Mouse (Mus musculus): ENCODE results near the gene Ndufa10. TPM values are rescaled to one million over a fixed set of nuclear protein-coding genes. Genes with fewer than 3 reads are reported as not detected.

Gene Ndufa10
- polyA plus RNA-seq, 1 experiment from 2014 or later = 72.4 TPM

DNA sequence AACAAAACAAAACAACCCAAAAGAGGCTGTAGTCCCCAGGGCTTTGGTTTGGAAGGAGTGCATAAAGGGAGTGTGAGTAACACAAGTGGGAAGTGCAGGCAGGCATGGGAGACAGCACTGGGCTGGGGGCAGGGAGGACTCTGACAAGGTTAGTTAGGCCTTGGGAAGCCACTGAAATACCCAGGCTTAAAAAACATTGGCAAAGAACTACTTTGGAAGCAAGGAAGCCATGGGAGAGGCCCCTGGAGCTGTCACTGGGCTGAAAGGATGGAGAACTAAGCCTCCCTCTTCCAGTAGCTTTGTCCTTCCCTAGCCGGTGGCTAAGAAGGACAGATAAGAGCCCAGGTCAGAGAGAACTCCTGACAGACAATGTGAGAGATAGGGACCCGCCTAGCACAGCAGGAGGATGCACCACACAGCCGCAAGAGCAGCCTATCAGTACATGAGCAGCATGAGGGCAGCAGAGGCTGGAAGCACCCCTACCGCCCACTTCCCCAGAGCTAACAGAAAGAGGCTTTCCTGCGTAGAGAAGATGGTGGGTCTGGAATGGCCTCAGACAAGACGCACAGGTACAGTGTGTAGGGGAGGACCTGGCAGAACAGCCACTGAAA lies 32.1 kb downstream of the Ndufa10 start:
- H3K27ac ChIP-seq = no peak overlapping the region
- H3K79me2 ChIP-seq (ENCODE audit: inconsistent target) = no peaks in the 10 kb centered on the region
- 96% methylated on average over 6 of the region's 6 CpGs for WGBS (ENCODE audit: missing documents)
- no peak overlapping the region for H3K4me3 ChIP-seq (ENCODE audit: inconsistent target)
- H3K36me3 ChIP-seq (ENCODE audit: inconsistent target) = peaks cover 46% of the 10 kb centered on the region

DNA sequence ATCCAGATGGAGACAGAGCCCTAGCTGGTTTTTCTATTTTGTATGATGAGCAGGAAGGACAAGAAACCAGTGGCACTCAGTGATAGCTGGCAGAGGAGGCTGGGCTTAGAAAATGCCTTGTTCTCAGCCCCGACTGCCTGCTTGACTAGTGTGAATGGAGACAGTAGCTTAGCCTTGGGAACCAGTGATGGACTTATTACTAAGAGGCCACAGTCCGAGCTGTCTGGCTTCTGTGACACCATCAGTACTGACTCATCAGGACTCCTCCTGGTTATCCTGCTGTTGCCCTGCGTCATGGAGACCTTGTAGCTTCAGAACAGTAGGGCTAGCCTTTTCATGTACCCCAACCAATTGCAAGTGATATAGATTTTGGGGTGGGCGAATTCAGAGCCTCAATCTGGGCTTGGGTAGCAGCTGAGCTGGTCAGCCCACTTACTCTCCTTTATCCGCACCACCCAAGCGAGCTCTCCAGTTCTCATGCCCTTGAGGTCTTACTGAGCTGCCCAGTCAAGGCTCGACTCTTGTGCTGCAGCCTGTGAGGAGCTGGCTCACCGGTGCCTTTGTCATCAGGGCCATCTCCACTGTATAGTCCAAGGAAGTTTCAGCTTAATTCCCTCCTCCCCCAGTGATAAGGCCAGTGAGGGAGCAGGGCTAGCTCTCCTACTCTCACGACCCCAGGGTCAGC lies 33.5 kb downstream of the Ndufa10 start:
- H3K27ac ChIP-seq = no peak overlapping the region
- 97% methylated on average over 9 of the region's 9 CpGs for WGBS (ENCODE audit: missing documents)
- H3K4me3 ChIP-seq (ENCODE audit: inconsistent target) = no peak overlapping the region
- no peaks in the 10 kb centered on the region for H3K79me2 ChIP-seq (ENCODE audit: inconsistent target)
- peaks cover 43% of the 10 kb centered on the region for H3K36me3 ChIP-seq (ENCODE audit: inconsistent target)

DNA sequence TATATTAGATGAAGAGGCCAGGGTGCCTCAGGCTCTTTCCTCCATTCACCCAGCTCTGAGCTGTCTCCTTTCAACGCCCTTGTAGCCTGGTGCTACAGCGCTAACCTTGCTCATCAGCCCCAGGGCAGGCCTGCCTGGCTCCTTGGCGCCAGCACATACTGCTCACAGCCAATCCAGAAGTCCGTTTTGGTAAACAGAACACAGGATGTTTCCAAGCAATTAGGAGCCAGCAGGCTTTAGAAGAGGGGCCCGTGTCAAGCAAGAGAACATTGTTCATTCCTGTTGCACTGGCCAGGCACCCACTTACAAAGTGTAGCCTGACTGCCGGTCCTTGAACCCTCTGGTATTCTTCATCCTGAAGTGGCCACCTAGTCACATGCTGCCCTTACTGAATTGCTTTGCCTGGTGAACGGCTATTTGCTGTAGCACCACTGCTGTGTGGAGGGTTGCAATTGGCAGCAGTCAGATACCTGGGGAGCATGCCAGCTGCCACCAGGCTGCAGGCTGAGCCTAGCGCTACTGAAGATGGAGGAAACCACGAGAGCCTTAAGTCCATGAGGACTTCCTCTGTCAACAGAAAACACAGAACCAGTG lies 35.9 kb downstream of the Ndufa10 start:
- no peak overlapping the region for H3K4me3 ChIP-seq (ENCODE audit: inconsistent target)
- peaks cover 31% of the 10 kb centered on the region for H3K36me3 ChIP-seq (ENCODE audit: inconsistent target)
- WGBS (ENCODE audit: missing documents) = 42% methylated on average over 9 of the region's 9 CpGs
- no peak overlapping the region for H3K27ac ChIP-seq
- H3K79me2 ChIP-seq (ENCODE audit: inconsistent target) = no peaks in the 10 kb centered on the region

DNA sequence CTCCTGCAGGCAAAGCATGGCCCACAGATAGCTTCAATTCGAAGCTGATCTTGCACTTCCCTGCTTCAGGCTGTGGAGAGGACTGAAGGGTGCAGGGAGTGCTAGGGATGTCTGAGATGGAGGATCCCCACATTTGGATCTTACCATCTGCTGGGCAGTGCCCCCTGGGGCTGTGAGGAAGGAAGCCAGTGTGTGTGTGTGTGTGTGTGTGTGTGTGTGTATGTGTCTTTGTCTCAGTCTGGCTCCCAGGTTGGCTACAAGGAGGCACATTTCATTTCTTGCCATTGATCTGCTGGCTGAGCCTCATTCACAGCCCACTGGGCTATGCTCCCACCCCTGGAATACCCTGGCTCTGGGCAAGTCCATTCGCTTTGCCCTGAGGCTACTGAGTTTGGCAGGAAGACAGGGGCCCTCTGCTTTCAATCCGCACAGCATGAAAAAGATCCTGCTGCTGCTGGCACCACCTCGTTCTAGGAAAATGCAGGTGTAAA lies 36.8 kb downstream of the Ndufa10 start:
- WGBS (ENCODE audit: missing documents) = 86% methylated on average over 4 of the region's 4 CpGs
- Histone ChIP-seq H3K36me3 (ENCODE audit: inconsistent target) (peaks cover 22% of the 10 kb centered on the region), H3K27ac (no peak overlapping the region), H3K4me3 (ENCODE audit: inconsistent target) (no peak overlapping the region), H3K79me2 (ENCODE audit: inconsistent target) (no peaks in the 10 kb centered on the region)

DNA sequence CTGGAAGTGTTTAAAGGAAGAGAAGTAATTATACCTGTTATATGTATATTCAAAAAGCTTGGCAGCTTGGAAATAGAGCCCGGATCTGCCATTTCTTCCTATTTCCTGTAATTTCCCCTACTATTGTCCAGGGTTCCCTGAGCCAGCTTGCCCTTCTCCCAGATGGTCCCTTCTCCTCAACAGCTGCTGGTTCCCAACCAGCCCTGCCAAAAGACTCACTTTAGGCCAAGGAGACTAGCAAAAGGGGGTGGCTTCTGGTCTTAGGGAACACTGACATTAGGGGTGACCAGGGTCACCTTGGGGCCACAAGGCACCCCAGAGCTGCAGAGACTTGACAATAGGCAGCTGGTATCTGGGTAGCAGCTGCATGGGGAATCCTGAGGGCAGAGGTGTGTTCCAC lies 38.7 kb downstream of the Ndufa10 start:
- 100% methylated on average over 1 of the region's 1 CpGs for WGBS (ENCODE audit: missing documents)
- no peak overlapping the region for H3K27ac ChIP-seq
- H3K4me3 ChIP-seq (ENCODE audit: inconsistent target) = no peak overlapping the region
- H3K36me3 ChIP-seq (ENCODE audit: inconsistent target) = peaks cover 3% of the 10 kb centered on the region
- no peaks in the 10 kb centered on the region for H3K79me2 ChIP-seq (ENCODE audit: inconsistent target)

DNA sequence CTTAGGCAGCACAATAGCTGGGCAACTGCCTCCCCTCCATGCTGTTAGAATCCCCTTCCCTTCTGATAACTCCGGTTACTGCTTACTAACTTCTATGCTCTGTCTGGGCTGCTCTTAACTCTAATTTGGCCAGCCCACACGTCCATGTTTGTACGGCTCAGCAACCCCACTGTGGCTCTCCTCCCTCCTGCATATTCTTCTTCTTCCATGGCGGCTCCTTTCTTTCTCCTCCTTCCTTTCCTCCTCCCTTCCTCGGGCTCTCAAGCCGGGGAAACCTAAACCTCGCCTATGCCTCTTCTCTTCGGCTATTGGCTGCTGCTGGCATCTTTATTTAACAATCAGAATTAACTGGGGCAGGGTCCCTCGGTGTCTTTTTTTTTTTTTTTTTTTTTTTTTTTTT lies 40.9 kb downstream of the Ndufa10 start:
- WGBS (ENCODE audit: missing documents) = 96% methylated on average over 8 of the region's 9 CpGs
- no peaks in the 10 kb centered on the region for H3K36me3 ChIP-seq (ENCODE audit: inconsistent target)

DNA sequence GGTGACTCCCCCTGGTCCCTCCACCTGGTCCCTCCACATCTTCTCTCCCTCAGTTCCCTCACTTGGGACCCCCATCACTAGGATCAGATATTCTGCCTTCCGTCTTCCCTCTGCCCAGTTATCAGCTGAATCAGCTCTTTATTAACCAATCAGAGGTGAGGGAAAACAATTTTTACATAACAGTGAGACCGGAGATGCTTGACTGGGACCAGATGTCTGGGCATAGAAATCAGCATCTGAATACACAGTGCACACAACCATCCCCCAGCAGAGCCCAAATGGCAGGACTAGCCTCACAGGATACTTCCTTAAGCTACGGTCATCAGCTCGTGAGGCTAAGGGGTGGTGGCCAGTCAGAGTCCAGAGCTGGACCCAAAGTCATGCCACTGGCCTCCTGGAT lies 41.6 kb downstream of the Ndufa10 start:
- no peaks in the 10 kb centered on the region for H3K36me3 ChIP-seq (ENCODE audit: inconsistent target)
- WGBS (ENCODE audit: missing documents) = 96% methylated on average over 4 of the region's 4 CpGs
- H3K27ac ChIP-seq = no peak overlapping the region
- H3K79me2 ChIP-seq (ENCODE audit: inconsistent target) = no peaks in the 10 kb centered on the region
- H3K4me3 ChIP-seq (ENCODE audit: inconsistent target) = no peak overlapping the region

More for the DNA sequence above, 40.9 kb downstream of the Ndufa10 start:
- no peak overlapping the region for H3K4me3 ChIP-seq (ENCODE audit: inconsistent target)
- H3K79me2 ChIP-seq (ENCODE audit: inconsistent target) = no peaks in the 10 kb centered on the region
- H3K27ac ChIP-seq = no peak overlapping the region

DNA sequence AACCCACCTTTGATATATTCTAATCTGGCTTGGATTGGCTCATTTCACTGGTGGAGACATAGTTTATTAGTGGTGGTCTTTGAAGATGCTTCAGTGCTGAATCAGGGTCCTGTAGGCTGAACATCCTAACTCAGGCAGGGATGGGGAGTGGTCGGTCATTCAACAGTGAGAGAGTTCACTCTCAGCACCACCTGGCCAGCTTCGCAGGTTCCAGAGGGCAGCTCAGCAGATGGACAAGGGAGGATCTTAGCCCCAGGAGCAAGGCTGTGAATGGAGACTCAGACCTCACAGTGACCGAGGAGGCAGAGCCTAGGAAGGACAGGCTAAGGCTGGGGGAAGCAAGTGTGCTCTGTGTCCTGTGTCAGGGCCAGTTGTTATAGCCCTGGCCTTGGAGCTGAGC lies 42.2 kb downstream of the Ndufa10 start:
- Histone ChIP-seq H3K4me3 (ENCODE audit: inconsistent target) (no peak overlapping the region), H3K36me3 (ENCODE audit: inconsistent target) (no peaks in the 10 kb centered on the region), H3K27ac (no peak overlapping the region), H3K79me2 (ENCODE audit: inconsistent target) (no peaks in the 10 kb centered on the region)
- WGBS (ENCODE audit: missing documents) = 91% methylated on average over 3 of the region's 3 CpGs

DNA sequence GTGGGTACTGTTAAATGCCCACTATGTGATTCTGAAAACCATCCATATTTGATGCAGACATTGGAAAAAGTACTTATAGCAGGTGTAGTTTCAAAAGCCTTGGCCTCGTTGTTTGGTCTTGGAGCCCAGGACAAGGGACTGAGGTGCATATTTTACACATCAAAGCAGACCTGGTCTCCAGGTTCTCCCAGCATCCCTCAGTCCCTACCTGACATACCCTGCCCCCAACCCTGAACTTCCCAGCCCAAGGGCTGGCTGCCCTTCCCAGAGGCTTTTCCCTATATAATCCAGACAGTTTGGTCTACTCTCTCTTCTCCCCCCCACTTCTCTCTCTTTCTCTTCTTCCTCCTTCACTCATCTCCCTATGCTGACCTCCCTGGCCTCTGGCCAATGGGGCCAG lies 42.7 kb downstream of the Ndufa10 start:
- WGBS (ENCODE audit: missing documents) = 94% methylated on average over 1 of the region's 1 CpGs
- Histone ChIP-seq H3K79me2 (ENCODE audit: inconsistent target) (no peaks in the 10 kb centered on the region), H3K36me3 (ENCODE audit: inconsistent target) (no peaks in the 10 kb centered on the region), H3K27ac (no peak overlapping the region), H3K4me3 (ENCODE audit: inconsistent target) (no peak overlapping the region)

DNA sequence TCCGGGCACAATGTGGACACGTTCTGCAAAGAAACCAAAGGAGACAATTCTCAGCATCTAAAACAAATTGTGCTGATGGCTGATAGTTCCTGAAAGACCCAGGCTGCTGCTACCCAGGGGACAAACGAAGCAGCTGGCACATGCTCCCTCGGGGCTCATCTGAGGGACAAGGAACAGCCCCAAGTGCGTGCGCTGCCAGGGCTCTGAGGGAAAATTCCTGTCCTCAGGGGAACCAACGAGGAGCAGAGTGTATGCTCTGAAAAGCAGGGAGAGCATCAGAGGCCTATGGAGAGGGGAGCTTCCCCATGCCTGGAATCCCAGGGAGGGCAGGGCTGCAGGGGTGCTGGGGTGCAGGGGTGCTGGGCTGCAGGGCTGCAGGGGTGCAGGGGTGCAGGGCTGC lies 48.9 kb downstream of the Ndufa10 start:
- 82% methylated on average over 7 of the region's 7 CpGs for WGBS (ENCODE audit: missing documents)
- H3K4me3 ChIP-seq (ENCODE audit: inconsistent target) = no peak overlapping the region
- H3K27ac ChIP-seq = no peak overlapping the region
- H3K36me3 ChIP-seq (ENCODE audit: inconsistent target) = no peaks in the 10 kb centered on the region
- H3K79me2 ChIP-seq (ENCODE audit: inconsistent target) = no peaks in the 10 kb centered on the region

DNA sequence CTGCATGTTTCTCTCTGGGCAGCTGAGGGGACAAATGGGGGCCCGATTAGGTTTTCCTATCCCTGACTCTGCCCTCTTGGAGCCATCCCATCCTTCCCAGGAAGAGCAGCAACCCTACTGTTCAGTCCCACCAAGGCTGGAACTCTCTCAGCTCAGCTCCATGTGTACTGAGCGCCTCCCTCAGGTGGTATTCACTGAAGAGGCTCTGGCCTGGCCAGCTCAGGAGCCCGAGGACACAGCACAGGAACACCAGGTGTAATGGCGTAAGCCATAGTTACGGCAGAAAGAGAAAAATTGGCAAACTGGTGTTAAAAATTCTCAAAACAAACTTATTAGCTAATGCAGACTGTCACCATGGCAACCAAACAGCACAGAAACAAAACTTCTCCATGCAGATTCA lies 68.5 kb downstream of the Ndufa10 start:
- WGBS (ENCODE audit: missing documents) = 79% methylated on average over 5 of the region's 5 CpGs
- no peaks in the 10 kb centered on the region for H3K79me2 ChIP-seq (ENCODE audit: inconsistent target)
- H3K4me3 ChIP-seq (ENCODE audit: inconsistent target) = no peak overlapping the region
- H3K36me3 ChIP-seq (ENCODE audit: inconsistent target) = no peaks in the 10 kb centered on the region
- no peak overlapping the region for H3K27ac ChIP-seq

DNA sequence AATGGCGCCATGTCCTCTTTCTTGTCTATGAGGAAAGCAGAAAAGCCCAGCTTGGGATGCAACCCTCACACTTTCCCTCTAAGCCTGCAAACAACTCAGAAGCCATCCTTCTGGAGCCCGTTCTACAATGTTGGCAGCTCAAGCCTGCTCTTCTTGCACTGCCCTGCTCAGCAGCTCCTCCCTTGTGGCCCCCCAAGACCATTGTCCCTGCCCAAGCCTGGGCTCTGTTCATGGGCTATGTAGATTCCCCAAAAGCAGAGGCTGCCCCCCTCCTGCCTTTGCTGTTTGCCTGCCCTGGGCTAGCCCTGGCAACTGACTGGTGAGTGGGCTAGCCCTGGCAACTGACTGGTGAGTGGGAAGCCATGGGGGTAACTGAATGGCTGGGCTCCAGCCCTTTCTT lies 73.1 kb downstream of the Ndufa10 start:
- H3K79me2 ChIP-seq (ENCODE audit: inconsistent target) = no peaks in the 10 kb centered on the region
- H3K4me3 ChIP-seq (ENCODE audit: inconsistent target) = no peak overlapping the region
- no peak overlapping the region for H3K27ac ChIP-seq
- H3K36me3 ChIP-seq (ENCODE audit: inconsistent target) = no peaks in the 10 kb centered on the region
- 45% methylated on average over 2 of the region's 2 CpGs for WGBS (ENCODE audit: missing documents)

DNA sequence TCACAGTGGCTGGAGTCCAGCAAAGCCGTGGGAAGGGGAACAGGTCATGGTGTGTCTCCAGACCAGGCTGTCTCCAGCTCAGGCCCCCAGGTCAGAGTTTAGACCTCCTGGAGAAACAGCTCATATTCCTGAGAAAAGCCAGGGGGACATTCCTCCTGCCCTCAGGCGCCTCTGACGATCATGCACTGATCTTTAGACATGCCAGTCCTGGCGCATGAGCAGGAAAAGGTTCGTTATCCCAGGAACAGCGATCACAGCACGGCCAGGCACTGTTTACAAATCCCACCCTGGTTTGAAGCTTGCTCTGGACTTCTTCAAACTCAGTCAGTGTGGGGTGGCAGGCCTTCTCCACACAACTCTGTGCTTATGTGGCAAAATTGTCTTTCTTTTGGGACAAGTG lies 75.1 kb downstream of the Ndufa10 start:
- Histone ChIP-seq H3K4me3 (ENCODE audit: inconsistent target) (no peak overlapping the region), H3K27ac (no peak overlapping the region), H3K79me2 (ENCODE audit: inconsistent target) (no peaks in the 10 kb centered on the region), H3K36me3 (ENCODE audit: inconsistent target) (no peaks in the 10 kb centered on the region)
- WGBS (ENCODE audit: missing documents) = 69% methylated on average over 7 of the region's 7 CpGs

DNA sequence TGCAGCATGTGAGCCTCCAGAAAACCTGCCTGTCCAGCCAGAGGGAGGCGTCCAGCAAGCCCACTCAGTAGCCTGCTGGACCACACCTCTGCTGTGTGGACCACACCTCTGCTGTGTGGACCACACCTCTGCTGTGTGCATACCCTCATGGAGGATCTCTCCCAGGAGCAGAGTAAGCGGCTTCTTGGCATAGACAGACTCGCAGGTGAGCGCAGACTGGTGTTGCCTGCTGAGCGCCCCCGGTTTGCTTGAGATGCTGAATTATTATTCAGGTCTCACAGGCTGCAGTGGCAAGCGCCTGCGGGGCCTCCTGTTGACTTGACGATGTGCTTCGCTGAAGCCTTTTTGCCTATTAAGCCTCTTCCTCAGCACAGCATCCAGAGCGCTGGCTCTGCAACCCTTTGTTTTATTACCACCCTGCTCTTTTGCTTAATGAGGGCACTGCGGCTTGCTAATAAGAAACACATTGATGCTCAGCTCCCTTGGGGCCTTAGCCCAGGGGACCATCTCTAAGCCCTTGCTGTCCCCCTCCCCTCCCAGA lies 76.1 kb downstream of the Ndufa10 start:
- H3K79me2 ChIP-seq (ENCODE audit: inconsistent target) = no peaks in the 10 kb centered on the region
- H3K36me3 ChIP-seq (ENCODE audit: inconsistent target) = no peaks in the 10 kb centered on the region
- 81% methylated on average over 12 of the region's 12 CpGs for WGBS (ENCODE audit: missing documents)
- H3K27ac ChIP-seq = no peak overlapping the region
- H3K4me3 ChIP-seq (ENCODE audit: inconsistent target) = no peak overlapping the region

DNA sequence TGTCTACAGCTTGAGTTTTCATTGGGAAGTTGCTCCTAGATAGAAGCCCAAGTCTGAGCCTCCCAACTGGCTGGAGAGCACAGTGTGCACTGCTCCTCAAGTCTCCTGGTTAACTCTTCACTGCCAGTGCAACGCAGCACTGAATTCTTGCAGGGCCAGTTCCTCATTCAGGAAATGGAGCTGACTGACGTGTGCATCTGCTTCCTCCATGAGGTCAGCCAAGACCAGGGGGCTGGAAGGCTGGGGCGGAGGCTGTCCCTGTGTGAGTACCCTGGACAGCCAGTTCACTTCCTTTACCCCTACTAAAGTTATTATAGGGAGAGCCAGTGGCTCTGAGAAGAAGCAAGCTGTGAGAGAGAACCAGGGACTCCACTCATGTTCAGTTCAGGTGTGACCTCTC lies 79.4 kb downstream of the Ndufa10 start:
- Histone ChIP-seq H3K79me2 (ENCODE audit: inconsistent target) (no peaks in the 10 kb centered on the region), H3K36me3 (ENCODE audit: inconsistent target) (no peaks in the 10 kb centered on the region), H3K27ac (peak overlapping the region; percentile 34), H3K4me3 (ENCODE audit: inconsistent target) (no peak overlapping the region)
- 4% methylated on average over 3 of the region's 3 CpGs for WGBS (ENCODE audit: missing documents)

All from macrophage (primary cell).